Mouse (Mus musculus) midbrain, embryonic 16.5 days (tissue): Measurements from ENCODE around the gene Krtap4-13. TPM values are rescaled to one million over a fixed set of nuclear protein-coding genes. Genes with fewer than 3 reads are reported as not detected.

Source experiments
- polyA plus RNA-seq: library from polyadenylated mRNA; unstranded; fragments of >200 nt; fragmentation: Nextera tagmentation; extraction: Ambion mirVana; gene quantifications from 2 replicates; pipeline ENCODE4 v1.2.1, GENCODE M21; 2015

Gene Krtap4-13
- polyA plus RNA-seq, 1 experiment from 2014 or later, result not detected

Other genes with a start within 250 kb of the Krtap4-13 start
- gene Krtap3-1, start 243.3 kb downstream of the Krtap4-13 start, polyA plus RNA-seq, result not detected in 2 replicates
- not detected in 2 replicates for gene Krtap1-5, start 228.9 kb downstream of the Krtap4-13 start, polyA plus RNA-seq
- gene Krtap1-4, start 226.2 kb downstream of the Krtap4-13 start, polyA plus RNA-seq, result not detected in 2 replicates
- gene Krtap1-3, start 218.6 kb downstream of the Krtap4-13 start, polyA plus RNA-seq, result not detected in 2 replicates
- gene Krtap9-3, start 211.8 kb downstream of the Krtap4-13 start, polyA plus RNA-seq, result not detected in 2 replicates
- gene Gm11938, start 206.6 kb downstream of the Krtap4-13 start, polyA plus RNA-seq, result not detected in 2 replicates
- gene Gm11937, start 199.7 kb downstream of the Krtap4-13 start, polyA plus RNA-seq, result not detected in 2 replicates
- not detected in 2 replicates for gene Krtap2-4, start 195.0 kb downstream of the Krtap4-13 start, polyA plus RNA-seq
- gene Gm11562, start 189.5 kb downstream of the Krtap4-13 start, polyA plus RNA-seq, result not detected in 2 replicates
- not detected in 2 replicates for gene Krtap4-1, start 181.7 kb downstream of the Krtap4-13 start, polyA plus RNA-seq
- 0.25 TPM in 1 of 2 replicates, not detected in the other for gene Krtap4-2, start 174.8 kb downstream of the Krtap4-13 start, polyA plus RNA-seq
- not detected in 2 replicates for gene Krtap4-7, start 165.8 kb downstream of the Krtap4-13 start, polyA plus RNA-seq
- gene Gm11555, start 159.7 kb downstream of the Krtap4-13 start, polyA plus RNA-seq, result not detected in 2 replicates
- not detected in 2 replicates for gene Gm11563, start 150.9 kb downstream of the Krtap4-13 start, polyA plus RNA-seq
- gene Krtap4-6, start 143.9 kb downstream of the Krtap4-13 start, polyA plus RNA-seq, result not detected in 2 replicates
- not detected in 2 replicates for gene Gm14190, start 119.2 kb downstream of the Krtap4-13 start, polyA plus RNA-seq
- gene Gm14180, start 75.6 kb downstream of the Krtap4-13 start, polyA plus RNA-seq, result not detected in 2 replicates
- gene Gm11595, start 37.0 kb downstream of the Krtap4-13 start, polyA plus RNA-seq, result not detected in 2 replicates
- gene Krtap4-8, start 29.2 kb downstream of the Krtap4-13 start, polyA plus RNA-seq, result not detected in 2 replicates
- not detected in 2 replicates for gene Krtap4-9, start 24.7 kb downstream of the Krtap4-13 start, polyA plus RNA-seq
- gene Gm11596, start 16.4 kb downstream of the Krtap4-13 start, polyA plus RNA-seq, result not detected in 2 replicates
- not detected in 2 replicates for gene Gm11569, start 11.0 kb downstream of the Krtap4-13 start, polyA plus RNA-seq
- not detected in 2 replicates for gene Gm11554, start 5.4 kb downstream of the Krtap4-13 start, polyA plus RNA-seq
- gene Gm11564, start 5.8 kb upstream of the Krtap4-13 start, polyA plus RNA-seq, result not detected in 2 replicates
- not detected in 2 replicates for gene 2300003K06Rik, start 28.2 kb upstream of the Krtap4-13 start, polyA plus RNA-seq
- gene Krtap4-16, start 41.7 kb upstream of the Krtap4-13 start, polyA plus RNA-seq, result not detected in 2 replicates
- gene Gm11568, start 48.0 kb upstream of the Krtap4-13 start, polyA plus RNA-seq, result not detected in 2 replicates
- gene Gm11559, start 54.6 kb upstream of the Krtap4-13 start, polyA plus RNA-seq, result not detected in 2 replicates
- not detected in 2 replicates for gene Krtap9-1, start 63.5 kb upstream of the Krtap4-13 start, polyA plus RNA-seq
- not detected in 2 replicates for gene Gm11567, start 69.3 kb upstream of the Krtap4-13 start, polyA plus RNA-seq
- not detected in 2 replicates for gene Krtap31-1, start 98.0 kb upstream of the Krtap4-13 start, polyA plus RNA-seq
- not detected in 2 replicates for gene Gm11565, start 104.9 kb upstream of the Krtap4-13 start, polyA plus RNA-seq
- not detected in 2 replicates for gene Krtap31-2, start 126.4 kb upstream of the Krtap4-13 start, polyA plus RNA-seq
- gene Krtap9-5, start 138.6 kb upstream of the Krtap4-13 start, polyA plus RNA-seq, result not detected in 2 replicates
- not detected in 2 replicates for gene Krtap29-1, start 169.2 kb upstream of the Krtap4-13 start, polyA plus RNA-seq
- 0.17 TPM in 1 of 2 replicates, not detected in the other for gene Krtap16-1, start 176.7 kb upstream of the Krtap4-13 start, polyA plus RNA-seq
- 0.84 and 1.4 TPM in 2 replicates for gene Krtap17-1, start 184.1 kb upstream of the Krtap4-13 start, polyA plus RNA-seq
- not detected in 2 replicates for gene Krt33a, start 206.3 kb upstream of the Krtap4-13 start, polyA plus RNA-seq
- gene Krt33b, start 220.0 kb upstream of the Krtap4-13 start, polyA plus RNA-seq, result 0.11 TPM in 1 of 2 replicates, not detected in the other
- gene Krt34, start 231.7 kb upstream of the Krtap4-13 start, polyA plus RNA-seq, result not detected in 2 replicates
- gene Krt31, start 240.7 kb upstream of the Krtap4-13 start, polyA plus RNA-seq, result not detected in 2 replicates